18 mouse cellular contexts compared by ENCODE assay signal in the genomic region with DNA sequence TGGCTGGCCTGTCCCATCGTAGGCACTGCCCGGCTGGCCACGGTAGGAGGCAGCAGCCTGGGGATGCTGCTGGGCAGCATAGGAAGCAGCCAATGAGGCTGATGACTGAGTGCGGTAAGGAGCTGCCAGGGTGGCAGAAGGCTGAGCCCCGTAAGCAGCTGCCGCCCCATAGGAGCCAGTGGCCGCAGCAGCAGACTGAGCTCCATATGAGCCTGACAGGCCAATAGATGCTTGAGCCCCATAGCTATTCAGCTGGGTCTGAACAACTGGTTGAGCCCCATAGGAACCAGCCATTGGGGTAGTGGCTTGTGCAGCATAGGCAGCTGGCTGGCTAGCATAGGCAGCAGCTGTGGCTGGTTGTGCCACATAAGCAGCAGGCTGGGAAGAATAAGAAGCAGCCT. TPM values are rescaled to one million over a fixed set of nuclear protein-coding genes. Genes with fewer than 3 reads are reported as not detected.
DNase-seq lines count a peak whose midpoint lies in the region; ATAC-seq and TF ChIP-seq lines count a peak whose summit lies in the region.
"Had no signal": no experiment of that assay in that cellular context is flagged by ENCODE, and none has a peak within 500 bp of the region (broad histone marks: within the 10 kb centered on the region; RNA-seq: fewer than 3 reads in every experiment).

No protein-coding gene starts in this region.

- H3K27me3 ChIP-seq in forebrain, postnatal 0 days (ENCODE audit: insufficient read depth, low read length): no peaks in the 10 kb centered on the region
- H3K27me3 ChIP-seq in forebrain, embryonic 10.5 days (ENCODE audit: poor library complexity, severe bottlenecking): no peaks in the 10 kb centered on the region
- H3K27me3 ChIP-seq in lung, embryonic 15.5 days: no peaks in the 10 kb centered on the region
- H3K27me3 ChIP-seq in embryonic facial prominence, embryonic 12.5 days: no peaks in the 10 kb centered on the region
- H3K27me3 ChIP-seq: midbrain, embryonic 12.5 days had no signal

- H3K9ac ChIP-seq in forebrain, postnatal 0 days: no peak overlapping the region
- H3K9ac ChIP-seq in lung, embryonic 15.5 days: no peak overlapping the region
- no peak overlapping the region for H3K9ac ChIP-seq in embryonic facial prominence, embryonic 12.5 days
- H3K9ac ChIP-seq: midbrain, embryonic 12.5 days had no signal

- DNase-seq in forebrain, postnatal 0 days: no peak
- no peak for DNase-seq in forebrain, embryonic 10.5 days (ENCODE audit: extremely low spot score, low spot score)
- DNase-seq in lung, postnatal 25 days (ENCODE audit: low spot score): no peak
- peak; percentile 60 to 63 for DNase-seq in cerebellum, adult 18-20 months
- no peak for DNase-seq in gastrocnemius, adult 18-20 months (ENCODE audit: low spot score)
- DNase-seq: adrenal gland, adult 2 months; heart, adult 2 months; heart, postnatal 14 days; layer of hippocampus, postnatal 36 days; liver had no signal

- WGBS in forebrain, postnatal 0 days: 92% methylated on average over 7 of the region's 7 CpGs
- 96% methylated on average over 7 of the region's 7 CpGs for WGBS in forebrain, embryonic 10.5 days
- 93% methylated on average over 6 of the region's 7 CpGs for WGBS in lung, embryonic 15.5 days
- 92% methylated on average over 7 of the region's 7 CpGs for WGBS in embryonic facial prominence, embryonic 12.5 days

- peak; percentile 20; the same call in 1 of the 2 replicates for ATAC-seq in forebrain, postnatal 0 days
- 0 out of 2 replicates have a peak, but pooled peaks have one; percentile 42 for ATAC-seq in lung, embryonic 15.5 days (ENCODE audit: borderline replicate concordance, extremely low read depth, low FRiP score, low TSS enrichment)
- ATAC-seq in embryonic facial prominence, embryonic 12.5 days (ENCODE audit: insufficient number of reproducible peaks, insufficient read depth, low FRiP score, low TSS enrichment): 0 out of 2 replicates have a peak, but pooled peaks have one; percentile 47
- no peak for ATAC-seq in CD4-positive, CD25-positive, alpha-beta regulatory T cell, adult 4 months
- ATAC-seq: intestine, embryonic 16.5 days; lung, postnatal 0 days had no signal

- no peak for TF ChIP-seq CTCF in forebrain, postnatal 0 days (IDR thresholded peaks at IDR 0.05; ENCODE audit: low read depth)

- no peaks in the 10 kb centered on the region for H3K4me1 ChIP-seq in forebrain, postnatal 0 days (ENCODE audit: insufficient read depth)
- no peaks in the 10 kb centered on the region for H3K4me1 ChIP-seq in forebrain, embryonic 10.5 days
- 0 out of 2 replicates have a peak, but pooled peaks cover 4% of the 10 kb centered on the region for H3K4me1 ChIP-seq in lung, embryonic 15.5 days
- H3K4me1 ChIP-seq in embryonic facial prominence, embryonic 12.5 days: peaks cover 5% of the 10 kb centered on the region; the same call in 1 of the 2 replicates

- H3K9me3 ChIP-seq in forebrain, postnatal 0 days (ENCODE audit: low read length): no peaks in the 10 kb centered on the region
- H3K9me3 ChIP-seq in forebrain, embryonic 10.5 days: no peaks in the 10 kb centered on the region
- H3K9me3 ChIP-seq in lung, embryonic 15.5 days: no peaks in the 10 kb centered on the region
- H3K9me3 ChIP-seq in embryonic facial prominence, embryonic 12.5 days: no peaks in the 10 kb centered on the region
- H3K9me3 ChIP-seq: midbrain, embryonic 12.5 days had no signal

- no peak overlapping the region for H3K27ac ChIP-seq in forebrain, postnatal 0 days (ENCODE audit: low read depth, low read length)
- H3K27ac ChIP-seq in forebrain, embryonic 10.5 days: no peak overlapping the region
- H3K27ac ChIP-seq in lung, embryonic 15.5 days: no peak overlapping the region
- no peak overlapping the region for H3K27ac ChIP-seq in embryonic facial prominence, embryonic 12.5 days
- H3K27ac ChIP-seq: gastrocnemius, adult 2 months; heart, adult 2 months; midbrain, embryonic 12.5 days had no signal

- H3K36me3 ChIP-seq in forebrain, postnatal 0 days (ENCODE audit: insufficient read depth): peaks cover 41% of the 10 kb centered on the region
- H3K36me3 ChIP-seq in forebrain, embryonic 10.5 days (replicated peaks): peaks cover 92% of the 10 kb centered on the region
- peaks cover 55% of the 10 kb centered on the region for H3K36me3 ChIP-seq in lung, embryonic 15.5 days
- peaks cover 63% of the 10 kb centered on the region for H3K36me3 ChIP-seq in embryonic facial prominence, embryonic 12.5 days

- H3K4me3 ChIP-seq in forebrain, postnatal 0 days (ENCODE audit: low read depth, low read length): no peak overlapping the region
- H3K4me3 ChIP-seq in forebrain, embryonic 10.5 days: no peak overlapping the region
- no peak overlapping the region for H3K4me3 ChIP-seq in lung, embryonic 15.5 days
- H3K4me3 ChIP-seq in embryonic facial prominence, embryonic 12.5 days: no peak overlapping the region
- H3K4me3 ChIP-seq: gastrocnemius, adult 2 months; heart, adult 2 months; midbrain, embryonic 12.5 days had no signal

- no peak overlapping the region for H3K4me2 ChIP-seq in forebrain, postnatal 0 days (ENCODE audit: low read depth)
- no peak overlapping the region for H3K4me2 ChIP-seq in lung, embryonic 15.5 days
- no peak overlapping the region for H3K4me2 ChIP-seq in embryonic facial prominence, embryonic 12.5 days (replicated peaks)
- H3K4me2 ChIP-seq: midbrain, embryonic 12.5 days had no signal

RNA-seq across cellular contexts. Expression of a gene that starts 8.7 kb away (rescaled TPM):
- 15.0 and 18.2 TPM in 2 replicates for total RNA-seq in forebrain, postnatal 0 days (2014; rRNA removed)
- 16.5 and 20.4 TPM in 2 replicates for polyA plus RNA-seq in forebrain, postnatal 0 days (2015; fragmentation: Nextera tagmentation; extraction: Ambion mirVana)
- polyA plus RNA-seq in forebrain, embryonic 10.5 days (2016; fragmentation: Nextera tagmentation; extraction: Ambion mirVana): 34.4 and 35.7 TPM in 2 replicates
- 21.3 and 32.8 TPM in 2 replicates for polyA plus RNA-seq in lung, embryonic 15.5 days (2015; fragmentation: Nextera tagmentation; extraction: Ambion mirVana)
- 34.2 and 45.1 TPM in 2 replicates for polyA plus RNA-seq in embryonic facial prominence, embryonic 12.5 days (2016; fragmentation: Nextera tagmentation; extraction: Ambion mirVana)
- 10 to 100 TPM; 29.3 to 43.9 TPM for polyA plus RNA-seq in CD4-positive, CD25-positive, alpha-beta regulatory T cell, adult 4 months (2017; shearing (Covaris generic))
- 10 to 100 TPM in 1 of 2 experiments, 1 to 10 TPM in 1; 6.8 to 12.7 TPM for total RNA-seq in gastrocnemius, adult 18-20 months (2021)

RNA-seq across cellular contexts. Expression of a gene that starts 8.7 kb away (rescaled TPM):
- 29.2 and 30.9 TPM in 2 replicates for total RNA-seq in forebrain, postnatal 0 days (2014; rRNA removed)
- polyA plus RNA-seq in forebrain, postnatal 0 days (2015; fragmentation: Nextera tagmentation; extraction: Ambion mirVana): 45.9 and 46.6 TPM in 2 replicates
- polyA plus RNA-seq in forebrain, embryonic 10.5 days (2016; fragmentation: Nextera tagmentation; extraction: Ambion mirVana): 137 and 140 TPM in 2 replicates
- 91.3 and 95.3 TPM in 2 replicates for polyA plus RNA-seq in lung, embryonic 15.5 days (2015; fragmentation: Nextera tagmentation; extraction: Ambion mirVana)
- polyA plus RNA-seq in embryonic facial prominence, embryonic 12.5 days (2016; fragmentation: Nextera tagmentation; extraction: Ambion mirVana): 104 and 110 TPM in 2 replicates
- 10 to 100 TPM; 22.1 to 53.5 TPM for polyA plus RNA-seq in CD4-positive, CD25-positive, alpha-beta regulatory T cell, adult 4 months (2017; shearing (Covaris generic))
- total RNA-seq in gastrocnemius, adult 18-20 months (2021): 10 to 100 TPM in 1 of 2 experiments, 1 to 10 TPM in 1; 8.0 to 10.5 TPM

RNA-seq across cellular contexts. Expression of a gene that starts 9.0 kb away (rescaled TPM):
- 106 and 145 TPM in 2 replicates for total RNA-seq in forebrain, postnatal 0 days (2014; rRNA removed)
- 45.0 and 56.9 TPM in 2 replicates for polyA plus RNA-seq in forebrain, postnatal 0 days (2015; fragmentation: Nextera tagmentation; extraction: Ambion mirVana)
- 94.2 and 96.7 TPM in 2 replicates for polyA plus RNA-seq in forebrain, embryonic 10.5 days (2016; fragmentation: Nextera tagmentation; extraction: Ambion mirVana)
- 57.6 and 64.1 TPM in 2 replicates for polyA plus RNA-seq in lung, embryonic 15.5 days (2015; fragmentation: Nextera tagmentation; extraction: Ambion mirVana)
- polyA plus RNA-seq in embryonic facial prominence, embryonic 12.5 days (2016; fragmentation: Nextera tagmentation; extraction: Ambion mirVana): 86.8 and 89.3 TPM in 2 replicates
- 10 to 100 TPM; 27.9 to 49.0 TPM for polyA plus RNA-seq in CD4-positive, CD25-positive, alpha-beta regulatory T cell, adult 4 months (2017; shearing (Covaris generic))
- total RNA-seq in gastrocnemius, adult 18-20 months (2021): 10 to 100 TPM; 31.4 to 34.8 TPM

RNA-seq across cellular contexts. Expression of a gene that starts 36.4 kb away (rescaled TPM):
- total RNA-seq in forebrain, postnatal 0 days (2014; rRNA removed): 27.3 and 35.4 TPM in 2 replicates
- 41.7 and 44.3 TPM in 2 replicates for polyA plus RNA-seq in forebrain, postnatal 0 days (2015; fragmentation: Nextera tagmentation; extraction: Ambion mirVana)
- polyA plus RNA-seq in forebrain, embryonic 10.5 days (2016; fragmentation: Nextera tagmentation; extraction: Ambion mirVana): 40.5 and 47.2 TPM in 2 replicates
- polyA plus RNA-seq in lung, embryonic 15.5 days (2015; fragmentation: Nextera tagmentation; extraction: Ambion mirVana): 51.2 and 53.3 TPM in 2 replicates
- polyA plus RNA-seq in embryonic facial prominence, embryonic 12.5 days (2016; fragmentation: Nextera tagmentation; extraction: Ambion mirVana): 53.8 and 57.3 TPM in 2 replicates
- polyA plus RNA-seq in CD4-positive, CD25-positive, alpha-beta regulatory T cell, adult 4 months (2017; shearing (Covaris generic)): 100 to 1,000 TPM; 137 to 175 TPM
- 10 to 100 TPM; 20.0 to 24.1 TPM for total RNA-seq in gastrocnemius, adult 18-20 months (2021)

RNA-seq across cellular contexts. Expression of a gene that starts 36.5 kb away (rescaled TPM):
- total RNA-seq in forebrain, postnatal 0 days (2014; rRNA removed): 0.92 and 1.1 TPM in 2 replicates
- 0.80 and 1.2 TPM in 2 replicates for polyA plus RNA-seq in forebrain, postnatal 0 days (2015; fragmentation: Nextera tagmentation; extraction: Ambion mirVana)
- polyA plus RNA-seq in forebrain, embryonic 10.5 days (2016; fragmentation: Nextera tagmentation; extraction: Ambion mirVana): 0.18 TPM in 1 of 2 replicates, not detected in the other
- polyA plus RNA-seq in lung, embryonic 15.5 days (2015; fragmentation: Nextera tagmentation; extraction: Ambion mirVana): 0.20 and 0.33 TPM in 2 replicates
- 0.18 and 0.24 TPM in 2 replicates for polyA plus RNA-seq in embryonic facial prominence, embryonic 12.5 days (2016; fragmentation: Nextera tagmentation; extraction: Ambion mirVana)
- polyA plus RNA-seq in CD4-positive, CD25-positive, alpha-beta regulatory T cell, adult 4 months (2017; shearing (Covaris generic)): not detected
- total RNA-seq in gastrocnemius, adult 18-20 months (2021): not detected
- total RNA-seq: gastrocnemius, adult 2 months; heart, adult 2 months; heart, postnatal 14 days; neutrophil, adult 5-6 weeks had no signal

Comparison
In these comparisons a context has a peak if more than half of its experiments do, and no peak if none do; other contexts are left out.
1. DNase-seq: peak in cerebellum, adult 18-20 months (2 of 2); none in forebrain, postnatal 0 days (single experiment), forebrain, embryonic 10.5 days (single experiment), lung, postnatal 25 days (single experiment) and gastrocnemius, adult 18-20 months (single experiment).